Mouse (Mus musculus) C2C12 (cell line): Measurements from ENCODE around the gene Dnase1l3. TPM values are rescaled to one million over a fixed set of nuclear protein-coding genes. Genes with fewer than 3 reads are reported as not detected.

ENCODE experiments used
- H3K27me3 ChIP-seq: one replicate; pipeline ENCODE4 v1.6.1; 2011; ENCODE audit not compliant: control insufficient read depth, insufficient read depth, insufficient read length
- H3K36me3 ChIP-seq: one replicate; pipeline ENCODE4 v1.6.1; 2011; ENCODE audit not compliant: control insufficient read depth, insufficient read depth
- H3K4me3 ChIP-seq: one replicate; pipeline ENCODE4 v1.5.1; 2011; ENCODE audit warnings: mild to moderate bottlenecking, control low read depth; ENCODE audit not compliant: poor library complexity, insufficient read depth, severe bottlenecking
- H3K79me2 ChIP-seq: one replicate; pipeline ENCODE4 v1.6.1; 2011; ENCODE audit not compliant: control insufficient read depth, insufficient read depth
- H3K79me3 ChIP-seq: one replicate; pipeline ENCODE4 v1.6.1; 2011; ENCODE audit warnings: low read depth, control low read depth
- H3ac ChIP-seq: one replicate; pipeline ENCODE3; 2011; ENCODE audit warnings: low read depth; ENCODE audit not compliant: control insufficient read depth, insufficient read length
- CEBPB ChIP-seq: IDR thresholded peaks from one replicate; pipeline ENCODE4 v1.6.1; 2011; ENCODE audit warnings: low read depth, mild to moderate bottlenecking, control low read depth, moderate library complexity
- CTCF ChIP-seq: IDR thresholded peaks from one replicate; pipeline ENCODE4 v1.5.1; 2011; ENCODE audit not compliant: control insufficient read depth, insufficient read depth, insufficient read length
- FOSL1 ChIP-seq: IDR thresholded peaks from one replicate; pipeline ENCODE4 v1.8.0; 2011; ENCODE audit warnings: mild to moderate bottlenecking, low read length; ENCODE audit not compliant: poor library complexity, insufficient read depth, severe bottlenecking
- MAX ChIP-seq: IDR thresholded peaks from one replicate; pipeline ENCODE4 v1.6.1; 2011; ENCODE audit warnings: mild to moderate bottlenecking, control low read depth
- MYOD1 ChIP-seq: IDR thresholded peaks from one replicate; pipeline ENCODE4 v1.6.1; 2011; ENCODE audit warnings: low read depth; ENCODE audit not compliant: control insufficient read depth, insufficient read length
- MYOG ChIP-seq: IDR thresholded peaks from one replicate; pipeline ENCODE4 v1.6.1; 2011; ENCODE audit not compliant: control insufficient read depth, insufficient read length; ENCODE audit errors: extremely low read depth
- USF1 ChIP-seq: IDR thresholded peaks from one replicate; pipeline ENCODE4 v1.6.1; 2011; ENCODE audit warnings: low read depth, mild to moderate bottlenecking, control low read depth, moderate library complexity
- polyA plus RNA-seq: library from polyadenylated mRNA; unstranded; fragments of >200 nt; fragmentation: generic; extraction: Trizol; gene quantifications from one replicate; pipeline ENCODE4 v1.2.1, GENCODE M21; 2012; ENCODE audit warnings: missing spikeins

Gene Dnase1l3
- polyA plus RNA-seq, 1 experiment, result not detected

GRCm38 (mm10) chr14:8032087-8032944 lies 37.9 kb upstream of the Dnase1l3 start:
- H3K79me3 ChIP-seq, result no peaks in the 10 kb centered on the region
- no peaks in the 10 kb centered on the region for H3K79me2 ChIP-seq
- H3K27me3 ChIP-seq, result no peaks in the 10 kb centered on the region
- H3K4me3 ChIP-seq, result no peak overlapping the region
- no peak overlapping the region for H3ac ChIP-seq
- TF ChIP-seq USF1, result no peak
- no peak for TF ChIP-seq MYOD1
- no peak for TF ChIP-seq MYOG
- TF ChIP-seq MAX, result no peak
- no peak for TF ChIP-seq CTCF
- TF ChIP-seq CEBPB, result no peak
- TF ChIP-seq FOSL1, result no peak
- H3K36me3 ChIP-seq, result no peaks in the 10 kb centered on the region

- no peaks in the 10 kb centered on the region for H3K79me3 ChIP-seq
- H3K27me3 ChIP-seq, result no peaks in the 10 kb centered on the region
- no peaks in the 10 kb centered on the region for H3K36me3 ChIP-seq
- no peaks in the 10 kb centered on the region for H3K79me2 ChIP-seq
- no peak overlapping the region for H3ac ChIP-seq
- TF ChIP-seq FOSL1 (no peak), CEBPB (no peak), CTCF (no peak), MYOG (no peak), MYOD1 (no peak), USF1 (no peak), MAX (no peak)
- H3K4me3 ChIP-seq, result no peak overlapping the region
Observed at GRCm38 (mm10) chr14:8030535-8030934, 36.2 kb upstream of the Dnase1l3 start.

- no peaks in the 10 kb centered on the region for H3K36me3 ChIP-seq
- no peaks in the 10 kb centered on the region for H3K27me3 ChIP-seq
Observed at GRCm38 (mm10) chr14:8029752-8030151, 35.4 kb upstream of the Dnase1l3 start.

GRCm38 (mm10) chr14:8028086-8028485 lies 33.7 kb upstream of the Dnase1l3 start:
- H3K79me2 ChIP-seq, result no peaks in the 10 kb centered on the region
- H3K27me3 ChIP-seq, result no peaks in the 10 kb centered on the region
- no peaks in the 10 kb centered on the region for H3K79me3 ChIP-seq
- H3ac ChIP-seq, result no peak overlapping the region
- TF ChIP-seq CEBPB (no peak), CTCF (no peak), FOSL1 (no peak), MYOG (no peak), USF1 (no peak), MAX (no peak), MYOD1 (no peak)
- H3K4me3 ChIP-seq, result no peak overlapping the region
- no peaks in the 10 kb centered on the region for H3K36me3 ChIP-seq

More at GRCm38 (mm10) chr14:8029752-8030151, 35.4 kb upstream of the Dnase1l3 start:
- Histone ChIP-seq H3K4me3 (no peak overlapping the region), H3K79me2 (no peaks in the 10 kb centered on the region), H3ac (no peak overlapping the region), H3K79me3 (no peaks in the 10 kb centered on the region)
- no peak for TF ChIP-seq CEBPB
- no peak for TF ChIP-seq MYOD1
- no peak for TF ChIP-seq USF1
- TF ChIP-seq CTCF, result no peak
- TF ChIP-seq MYOG, result no peak
- no peak for TF ChIP-seq FOSL1
- no peak for TF ChIP-seq MAX

GRCm38 (mm10) chr14:8026769-8027531 lies 32.6 kb upstream of the Dnase1l3 start:
- Histone ChIP-seq H3K27me3 (no peaks in the 10 kb centered on the region), H3K4me3 (no peak overlapping the region), H3ac (no peak overlapping the region), H3K79me2 (no peaks in the 10 kb centered on the region), H3K36me3 (no peaks in the 10 kb centered on the region), H3K79me3 (no peaks in the 10 kb centered on the region)
- TF ChIP-seq MYOG (no peak), MYOD1 (no peak), CTCF (no peak), FOSL1 (no peak), USF1 (no peak), CEBPB (no peak), MAX (no peak)
